Mouse (Mus musculus) forebrain, embryonic 16.5 days (tissue): ENCODE data around the gene Mthfsd. TPM values are rescaled to one million over a fixed set of nuclear protein-coding genes. Genes with fewer than 3 reads are reported as not detected.

Experiments used
- microRNA-seq: library from miRNA; unstranded; fragments of <30 nt; microRNA quantifications from one replicate; pipeline ENCODE4, GENCODE M21; 2017
- polyA plus RNA-seq: library from polyadenylated mRNA; unstranded; fragments of >200 nt; fragmentation: Nextera tagmentation; extraction: Ambion mirVana; gene quantifications from 2 replicates; pipeline ENCODE4 v1.2.1, GENCODE M21; 2015

The Mthfsd gene
- polyA plus RNA-seq, 1 experiment from 2014 or later, result 60.0 TPM

Small RNA genes within 50 kb of the gene (microRNA-seq; reads per million reads assigned to microRNA genes)
- not detected for gene Gm27530

Other genes starting within 250 kb of the Mthfsd start
- 0.91 and 1.1 TPM in 2 replicates for gene Foxf1, start 24.0 kb downstream of the Mthfsd start, polyA plus RNA-seq
- 1.7 and 2.5 TPM in 2 replicates for gene Foxc2, start 7.8 kb upstream of the Mthfsd start, polyA plus RNA-seq
- gene Foxl1, start 19.5 kb upstream of the Mthfsd start, polyA plus RNA-seq, result 0.15 TPM in 1 of 2 replicates, not detected in the other